13 mouse cellular contexts compared by ENCODE assay signal in the genomic region with DNA sequence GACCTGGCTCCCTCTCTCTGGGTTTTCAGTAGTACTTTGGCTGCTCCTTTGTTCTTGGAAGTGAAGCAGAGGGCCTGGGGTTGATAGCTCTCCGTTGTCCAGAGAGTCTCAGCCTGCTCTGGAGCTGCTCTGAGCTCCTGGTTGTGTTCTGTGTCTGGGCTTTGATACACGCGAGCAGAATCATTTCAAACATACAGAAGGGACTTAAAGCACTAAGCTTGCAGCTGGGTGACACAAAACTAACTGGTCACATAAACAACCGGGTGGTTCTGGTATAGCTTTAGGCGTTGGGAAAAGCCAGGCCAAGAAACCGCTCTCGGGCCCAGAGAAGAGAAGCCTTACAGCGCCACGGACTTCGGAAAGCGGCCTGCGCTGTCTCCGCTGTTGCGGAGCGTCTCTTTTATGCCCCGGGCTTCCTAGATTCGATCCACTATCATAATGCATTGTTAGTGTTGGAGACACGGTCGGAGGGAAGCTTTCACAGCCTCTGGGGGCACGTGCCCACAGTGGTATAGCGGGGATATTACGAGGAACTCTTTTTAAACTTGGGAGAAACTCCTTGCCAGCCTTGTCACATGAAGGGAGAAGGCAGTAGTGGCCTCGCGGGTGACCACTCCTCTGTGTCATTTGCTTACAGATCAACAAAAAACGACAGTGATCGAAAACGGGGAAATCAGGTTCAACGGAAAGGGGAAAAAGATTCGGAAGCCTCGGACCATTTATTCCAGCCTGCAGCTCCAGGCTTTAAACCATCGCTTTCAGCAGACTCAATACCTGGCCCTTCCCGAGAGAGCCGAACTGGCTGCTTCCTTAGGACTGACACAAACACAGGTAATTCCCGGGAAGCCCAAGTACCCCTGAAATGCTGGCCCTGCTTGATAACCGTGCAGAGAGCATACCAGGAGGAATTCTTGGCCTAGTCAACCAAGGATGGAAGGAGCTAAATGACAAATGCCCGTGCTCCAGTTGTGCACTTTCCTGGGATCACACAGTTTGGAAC. TPM values are rescaled to one million over a fixed set of nuclear protein-coding genes. Genes with fewer than 3 reads are reported as not detected.
DNase-seq lines count a peak whose midpoint lies in the region; ATAC-seq lines count a peak whose summit lies in the region.
"Had no signal": no experiment of that assay in that cellular context is flagged by ENCODE, and none has a peak within 500 bp of the region (broad histone marks: within the 10 kb centered on the region; RNA-seq: fewer than 3 reads in every experiment).

No protein-coding gene starts in this region.

- no peaks in the 10 kb centered on the region for H3K36me3 ChIP-seq in kidney, embryonic 15.5 days
- no peaks in the 10 kb centered on the region for H3K36me3 ChIP-seq in forebrain, embryonic 11.5 days (ENCODE audit: control insufficient read depth, insufficient read depth, low read length)
- no peaks in the 10 kb centered on the region for H3K36me3 ChIP-seq in midbrain, embryonic 12.5 days

- peaks cover 97% of the 10 kb centered on the region for H3K27me3 ChIP-seq in kidney, embryonic 15.5 days
- H3K27me3 ChIP-seq in forebrain, embryonic 11.5 days (ENCODE audit: control insufficient read depth, insufficient read depth, low read length) = peaks cover 77% of the 10 kb centered on the region
- H3K27me3 ChIP-seq in midbrain, embryonic 12.5 days = peaks cover 85% of the 10 kb centered on the region

- 2% methylated on average over 36 of the region's 36 CpGs for WGBS in kidney, embryonic 15.5 days
- under 1% methylated on average over 36 of the region's 36 CpGs for WGBS in forebrain, embryonic 11.5 days
- WGBS in midbrain, embryonic 12.5 days = under 1% methylated on average over 36 of the region's 36 CpGs

- no peak for DNase-seq in kidney, postnatal 14 days
- peak; percentile 74 for DNase-seq in embryo, embryonic 10.5 days (ENCODE audit: low spot score)
- no peak for DNase-seq in forebrain, embryonic 11.5 days (ENCODE audit: low spot score)
- DNase-seq in adipocyte (ENCODE audit: low spot score) = no peak
- DNase-seq in thymus, postnatal 25 days = no peak
- DNase-seq: cerebellum, adult 11 months; layer of hippocampus, postnatal 36 days had no signal

- ATAC-seq in kidney, embryonic 15.5 days (replicated peaks; ENCODE audit: low FRiP score) = no peak
- ATAC-seq in forebrain, embryonic 11.5 days (replicated peaks; ENCODE audit: low FRiP score) = no peak
- no peak for ATAC-seq in midbrain, embryonic 12.5 days (ENCODE audit: low FRiP score, low read depth)
- no peak for ATAC-seq in monocyte, adult 5-6 weeks (replicated peaks; ENCODE audit: insufficient number of reproducible peaks, low FRiP score, low TSS enrichment, poor library complexity, severe bottlenecking)

- H3K4me3 ChIP-seq in kidney, embryonic 15.5 days (replicated peaks) = peak overlapping the region; percentile 42; the same call in 1 of the 2 replicates
- peak overlapping the region; percentile 49 for H3K4me3 ChIP-seq in forebrain, embryonic 11.5 days (ENCODE audit: low read depth, low read length)
- peak overlapping the region; percentile 49 for H3K4me3 ChIP-seq in midbrain, embryonic 12.5 days

- no peak overlapping the region for H3K9ac ChIP-seq in kidney, embryonic 15.5 days
- peak overlapping the region; percentile 64 for H3K9ac ChIP-seq in forebrain, embryonic 11.5 days (ENCODE audit: low read length)
- no peak overlapping the region; the same call in 1 of the 2 replicates for H3K9ac ChIP-seq in midbrain, embryonic 12.5 days (replicated peaks)

- H3K9me3 ChIP-seq in kidney, embryonic 15.5 days (replicated peaks) = no peaks in the 10 kb centered on the region
- H3K9me3 ChIP-seq in forebrain, embryonic 11.5 days (ENCODE audit: control insufficient read depth, low read length) = no peaks in the 10 kb centered on the region
- H3K9me3 ChIP-seq in midbrain, embryonic 12.5 days = no peaks in the 10 kb centered on the region

- no peak overlapping the region for H3K27ac ChIP-seq in kidney, embryonic 15.5 days
- H3K27ac ChIP-seq in forebrain, embryonic 11.5 days (ENCODE audit: low read depth, low read length) = peak overlapping the region; percentile 79
- peak overlapping the region; percentile 40; the same call in 1 of the 2 replicates for H3K27ac ChIP-seq in midbrain, embryonic 12.5 days (replicated peaks)

- no peak overlapping the region for H3K4me2 ChIP-seq in kidney, embryonic 15.5 days
- peak overlapping the region; percentile 85; the same call in 1 of the 2 replicates for H3K4me2 ChIP-seq in forebrain, embryonic 11.5 days (ENCODE audit: low read depth, low read length, severe bottlenecking)
- no peak overlapping the region for H3K4me2 ChIP-seq in midbrain, embryonic 12.5 days (replicated peaks)

- peaks cover 32% of the 10 kb centered on the region for H3K4me1 ChIP-seq in kidney, embryonic 15.5 days
- peaks cover 12% of the 10 kb centered on the region; the same call in 1 of the 2 replicates for H3K4me1 ChIP-seq in forebrain, embryonic 11.5 days (replicated peaks; ENCODE audit: control insufficient read depth, insufficient read depth, low read length)
- H3K4me1 ChIP-seq in midbrain, embryonic 12.5 days = peaks cover 22% of the 10 kb centered on the region

RNA-seq across cellular contexts. Expression of gene Dlx6, which starts 1.6 kb away (rescaled TPM):
- polyA plus RNA-seq in kidney, embryonic 15.5 days (2015; fragmentation: Nextera tagmentation; extraction: Ambion mirVana) = 0.24 TPM in 1 of 2 replicates, not detected in the other
- polyA plus RNA-seq in forebrain, embryonic 11.5 days (2014; fragmentation: Nextera tagmentation; extraction: Ambion mirVana) = 4.5 and 7.3 TPM in 2 replicates
- 2.6 and 3.5 TPM in 2 replicates for polyA plus RNA-seq in midbrain, embryonic 12.5 days (2016; fragmentation: Nextera tagmentation; extraction: Ambion mirVana)
- not detected in 3 replicates for total RNA-seq in monocyte, adult 5-6 weeks (2017)
- total RNA-seq: hematopoietic stem cell, adult 5-6 weeks; neutrophil, adult 5-6 weeks had no signal
- polyA plus RNA-seq: lung, embryonic 16.5 days had no signal

RNA-seq across cellular contexts. Expression of gene Dlx5, which starts 17.1 kb away (rescaled TPM):
- polyA plus RNA-seq in kidney, embryonic 15.5 days (2015; fragmentation: Nextera tagmentation; extraction: Ambion mirVana) = 0.35 and 3.4 TPM in 2 replicates
- 45.5 and 47.7 TPM in 2 replicates for polyA plus RNA-seq in forebrain, embryonic 11.5 days (2014; fragmentation: Nextera tagmentation; extraction: Ambion mirVana)
- polyA plus RNA-seq in midbrain, embryonic 12.5 days (2016; fragmentation: Nextera tagmentation; extraction: Ambion mirVana) = 16.1 and 22.3 TPM in 2 replicates
- not detected in 3 replicates for total RNA-seq in monocyte, adult 5-6 weeks (2017)
- total RNA-seq: hematopoietic stem cell, adult 5-6 weeks; neutrophil, adult 5-6 weeks had no signal
